Mouse (Mus musculus) CH12.LX (cell line): ENCODE measurements at regions not wholly inside any gene's neighbourhood (a gene's known extent, or its start where the extent isn't known, plus 50 kb on each side); places are given as distances from the start of the nearest gene placed in this dataset.

ENCODE experiments used
- DNase-seq: peaks from one replicate; pipeline ENCODE4 v3.0.0-alpha.2; 2013; ENCODE audit errors: extremely low read depth
- H3K27ac ChIP-seq: 2 replicates; pipeline ENCODE4 v1.5.1; 2012; ENCODE audit warnings: low read depth, mild to moderate bottlenecking, control low read depth, moderate library complexity; ENCODE audit not compliant: insufficient read depth
- H3K27me3 ChIP-seq: replicated peaks from 2 replicates; pipeline ENCODE3; 2012; ENCODE audit warnings: inconsistent platforms
- H3K36me3 ChIP-seq, 2 experiments: replicated peaks in 1 of 2; 2 replicates each; pipeline versions ENCODE3 to v1.6.1; 2012; ENCODE audit warnings: inconsistent platforms in 1 of 2, low read length in 1 of 2, mild to moderate bottlenecking in 1 of 2, mixed read lengths in 1 of 2, moderate library complexity in 1 of 2; ENCODE audit not compliant: control insufficient read depth in 1 of 2, insufficient read depth in 1 of 2
- H3K4me1 ChIP-seq, 2 experiments: 2 replicates each; pipeline ENCODE4 v1.6.1; 2012; ENCODE audit warnings: inconsistent platforms in 1 of 2, moderate library complexity in 1 of 2; ENCODE audit not compliant: insufficient read depth in 2 of 2, control insufficient read depth in 1 of 2
- H3K4me2 ChIP-seq: 2 replicates; pipeline ENCODE4 v1.6.1; 2012; ENCODE audit warnings: low read depth, mild to moderate bottlenecking, control low read depth; ENCODE audit not compliant: poor library complexity, insufficient read depth, severe bottlenecking
- H3K4me3 ChIP-seq, 3 experiments: fragments of 150-350 bp in 1 of 3; sonication (generic) in 1 of 3; replicated peaks in 1 of 3; 2 replicates each; pipeline versions ENCODE3 to v1.5.1; 2011 to 2012; ENCODE audit warnings: low read depth in 2 of 3, low read length in 2 of 3, mild to moderate bottlenecking in 2 of 3, moderate library complexity in 2 of 3, control low read depth in 1 of 3, improper control_type of control experiment in 1 of 3, inconsistent platforms in 1 of 3, mixed read lengths in 1 of 3; ENCODE audit not compliant: poor library complexity in 1 of 3
- H3K79me2 ChIP-seq: replicated peaks from 2 replicates; pipeline ENCODE4 v1.6.1; 2012; ENCODE audit warnings: mild to moderate bottlenecking, moderate library complexity; ENCODE audit not compliant: control insufficient read depth, poor library complexity, insufficient read depth, severe bottlenecking; ENCODE audit errors: extremely low read depth
- H3K9ac ChIP-seq: 2 replicates; pipeline ENCODE4 v1.6.1; 2012; ENCODE audit warnings: low read depth, mild to moderate bottlenecking, control low read depth, moderate library complexity; ENCODE audit not compliant: insufficient read depth
- H3K9me3 ChIP-seq: replicated peaks from 2 replicates; pipeline ENCODE3; 2012; ENCODE audit warnings: low read length, inconsistent platforms, mixed read lengths
- CHD1 ChIP-seq: IDR thresholded peaks from 2 replicates; pipeline ENCODE4 v1.6.1; 2012; ENCODE audit warnings: low read depth, low read length, improper control_type of control experiment, inconsistent platforms
- CTCF ChIP-seq, 2 experiments: IDR thresholded peaks in 1 of 2; conservative IDR thresholded peaks in 1 of 2; 2 replicates each; pipeline ENCODE4 v1.5.1; 2011 to 2012; ENCODE audit warnings: low read depth in 2 of 2, low read length in 2 of 2, improper control_type of control experiment in 1 of 2, inconsistent platforms in 1 of 2, mild to moderate bottlenecking in 1 of 2, moderate library complexity in 1 of 2
- EP300 ChIP-seq: IDR thresholded peaks from 2 replicates; pipeline ENCODE4 v1.6.1; 2011; ENCODE audit warnings: low read length, improper control_type of control experiment
- ETS1 ChIP-seq: conservative IDR thresholded peaks from 2 replicates; pipeline ENCODE4 v1.6.1; 2012; ENCODE audit warnings: low read depth, mild to moderate bottlenecking, inconsistent platforms, low read length, improper control_type of control experiment, moderate library complexity
- JUN ChIP-seq: IDR thresholded peaks from 2 replicates; pipeline ENCODE4 v1.6.1; 2011; ENCODE audit warnings: low read depth, mild to moderate bottlenecking, low read length, improper control_type of control experiment, moderate library complexity; ENCODE audit not compliant: insufficient read depth
- JUND ChIP-seq: conservative IDR thresholded peaks from 2 replicates; pipeline ENCODE4 v1.6.1; 2011; ENCODE audit warnings: low read depth, low read length, improper control_type of control experiment
- MAFK ChIP-seq: IDR thresholded peaks from 2 replicates; pipeline ENCODE4 v1.6.1; 2011; ENCODE audit warnings: low read length, improper control_type of control experiment; ENCODE audit not compliant: insufficient replicate concordance
- MAX ChIP-seq: IDR thresholded peaks from 2 replicates; pipeline ENCODE4 v1.6.1; 2011; ENCODE audit warnings: low read length, improper control_type of control experiment
- MAZ ChIP-seq: IDR thresholded peaks from 2 replicates; pipeline ENCODE4 v1.6.1; 2012; ENCODE audit warnings: low read depth, mild to moderate bottlenecking, inconsistent platforms, low read length, improper control_type of control experiment, moderate library complexity
- NELFE ChIP-seq: IDR thresholded peaks from 2 replicates; pipeline ENCODE4 v1.6.1; 2011; ENCODE audit warnings: low read depth, low read length, improper control_type of control experiment
- PAX5 ChIP-seq: IDR thresholded peaks from 2 replicates; pipeline ENCODE4 v1.6.1; 2012; ENCODE audit warnings: low read length, inconsistent platforms, mixed read lengths
- SMC3 ChIP-seq: IDR thresholded peaks from 2 replicates; pipeline ENCODE4 v1.6.1; 2011; ENCODE audit warnings: low read depth, low read length, improper control_type of control experiment
- TBP ChIP-seq: conservative IDR thresholded peaks from 2 replicates; pipeline ENCODE4 v1.6.1; 2011; ENCODE audit warnings: low read depth, low read length, improper control_type of control experiment
- ZC3H11A ChIP-seq: IDR thresholded peaks from 2 replicates; pipeline ENCODE4 v1.6.1; 2012; ENCODE audit warnings: low read depth, mild to moderate bottlenecking, inconsistent platforms, low read length, improper control_type of control experiment
- ZKSCAN1 ChIP-seq: IDR thresholded peaks from 2 replicates; pipeline ENCODE4 v1.6.1; 2012; ENCODE audit warnings: low read depth, inconsistent platforms, low read length, improper control_type of control experiment, borderline replicate concordance
- ZMIZ1 ChIP-seq: IDR thresholded peaks from 2 replicates; pipeline ENCODE4 v1.6.1; 2012; ENCODE audit warnings: low read depth, mild to moderate bottlenecking, inconsistent platforms, low read length, improper control_type of control experiment
- dilution Hi-C: fragments of 300-500 bp; cut with MboI; formaldehyde crosslinking; loops from 2 replicates; pipeline ENCODE4 v1.14.3; 2020; ENCODE audit warnings: low sequenced_read_pairs; ENCODE audit not compliant: extremely low pct_unique_long_range_greater_than_20kb, extremely low pct_ligation_motif_present
- in situ Hi-C: fragments of 300-500 bp; cut with MboI; formaldehyde crosslinking; loops from 3 replicates; pipeline ENCODE4 v1.14.3; 2019; ENCODE audit warnings: low sequenced_read_pairs, low pct_ligation_motif_present, low pct_unique_long_range_greater_than_20kb, mixed read lengths

GRCm38 (mm10) chr11:112173585-112173984 lies 608.4 kb upstream of the Sox9 start:
- H3K9ac ChIP-seq = no peak overlapping the region
- no peaks in the 10 kb centered on the region for H3K27me3 ChIP-seq
- H3K4me1 ChIP-seq = no peaks in the 10 kb centered on the region
- dilution Hi-C loops = no loop called here
- no peaks in the 10 kb centered on the region for H3K36me3 ChIP-seq
- H3K79me2 ChIP-seq = no peaks in the 10 kb centered on the region
- no peak overlapping the region for H3K27ac ChIP-seq
- no peak overlapping the region for H3K4me2 ChIP-seq
- peaks cover 74% of the 10 kb centered on the region for H3K9me3 ChIP-seq
- no peak overlapping the region for H3K4me3 ChIP-seq
- TF ChIP-seq ETS1 = no peak
- no peak for TF ChIP-seq ZC3H11A
- no peak for TF ChIP-seq MAZ
- TF ChIP-seq MAX = no peak
- no peak for DNase-seq
- in situ Hi-C loops = no loop called here

- Histone ChIP-seq H3K79me2 (no peaks in the 10 kb centered on the region), H3K4me2 (no peak overlapping the region), H3K27ac (no peak overlapping the region), H3K36me3 (no peaks in the 10 kb centered on the region), H3K9ac (no peak overlapping the region), H3K4me1 (no peaks in the 10 kb centered on the region), H3K27me3 (no peaks in the 10 kb centered on the region), H3K4me3 (no peak overlapping the region), H3K9me3 (peaks cover 79% of the 10 kb centered on the region)
- no peak for DNase-seq
- in situ Hi-C loops = no loop called here
- dilution Hi-C loops = no loop called here
- TF ChIP-seq TBP (no peak), ZMIZ1 (no peak), CTCF (conservative IDR thresholded peaks at IDR 0.05 in 1 of 2, IDR thresholded peaks at IDR 0.05 in 1 of 2; ENCODE audit: low read depth in 2 of 2, low read length in 2 of 2) (no peak), JUN (no peak), NELFE (no peak), MAFK (no peak), JUND (no peak), EP300 (no peak), PAX5 (no peak), SMC3 (no peak), CHD1 (no peak)
- TF ChIP-seq, all 38 proteins: peak for 0
These were observed 606.7 kb upstream of the Sox9 start for GRCm38 (mm10) chr11:112175302-112175701.

- Histone ChIP-seq H3K4me1 (no peaks in the 10 kb centered on the region), H3K9me3 (peaks cover 78% of the 10 kb centered on the region), H3K36me3 (no peaks in the 10 kb centered on the region), H3K4me3 (no peak overlapping the region), H3K27ac (no peak overlapping the region), H3K27me3 (no peaks in the 10 kb centered on the region), H3K79me2 (no peaks in the 10 kb centered on the region), H3K4me2 (no peak overlapping the region), H3K9ac (no peak overlapping the region)
- in situ Hi-C loops = no loop called here
- DNase-seq = no peak
- dilution Hi-C loops = no loop called here
- no peak for TF ChIP-seq MAX
- no peak for TF ChIP-seq ZKSCAN1
These were observed 601.4 kb upstream of the Sox9 start for GRCm38 (mm10) chr11:112180666-112181065.
